Mouse (Mus musculus): ENCODE measurements around the gene Samhd1.

Gene Samhd1

DNA sequence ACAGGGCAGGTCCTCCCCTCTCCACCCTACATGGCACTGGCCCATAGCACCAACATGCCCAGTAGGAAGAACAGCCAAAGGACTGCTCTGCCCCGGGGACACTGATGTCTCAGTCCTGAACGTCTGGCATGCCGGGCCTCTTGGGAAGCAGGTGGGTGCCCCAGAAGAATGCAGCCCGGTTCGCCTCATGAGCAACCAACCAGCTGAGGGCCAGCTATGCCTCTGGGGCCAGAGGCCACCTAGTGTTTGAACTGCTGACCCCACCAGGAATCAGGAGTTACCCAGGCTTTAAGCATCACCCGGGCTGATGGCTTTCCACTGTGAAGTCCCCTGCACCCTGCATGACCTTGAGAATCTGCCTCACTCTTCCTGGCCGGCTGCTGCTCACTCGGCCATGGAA is 82.6 kb downstream of the Samhd1 start:
- no peak for DNase-seq (ENCODE audit: low spot score)

DNA sequence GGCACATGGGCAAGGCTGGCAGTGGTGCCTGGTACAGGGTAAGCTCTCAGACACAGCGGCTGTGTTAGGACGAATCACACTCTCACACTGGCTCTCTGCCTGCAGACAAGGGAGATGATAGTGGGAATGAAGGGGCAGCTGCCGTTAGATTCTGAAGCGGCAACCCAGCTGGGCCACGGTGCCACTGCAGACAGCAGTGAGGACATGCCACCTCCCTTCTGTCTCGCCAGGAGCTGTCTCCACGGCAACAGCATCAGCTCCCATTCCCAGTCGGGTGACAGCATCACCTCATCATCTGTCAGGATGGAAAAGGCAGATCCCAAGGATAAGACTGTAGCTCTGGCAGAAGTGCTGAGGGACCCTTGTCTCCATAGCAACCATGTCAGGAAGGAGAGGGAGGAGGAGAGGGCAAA is 85.2 kb downstream of the Samhd1 start:
- DNase-seq (ENCODE audit: low spot score), result no peak

DNA sequence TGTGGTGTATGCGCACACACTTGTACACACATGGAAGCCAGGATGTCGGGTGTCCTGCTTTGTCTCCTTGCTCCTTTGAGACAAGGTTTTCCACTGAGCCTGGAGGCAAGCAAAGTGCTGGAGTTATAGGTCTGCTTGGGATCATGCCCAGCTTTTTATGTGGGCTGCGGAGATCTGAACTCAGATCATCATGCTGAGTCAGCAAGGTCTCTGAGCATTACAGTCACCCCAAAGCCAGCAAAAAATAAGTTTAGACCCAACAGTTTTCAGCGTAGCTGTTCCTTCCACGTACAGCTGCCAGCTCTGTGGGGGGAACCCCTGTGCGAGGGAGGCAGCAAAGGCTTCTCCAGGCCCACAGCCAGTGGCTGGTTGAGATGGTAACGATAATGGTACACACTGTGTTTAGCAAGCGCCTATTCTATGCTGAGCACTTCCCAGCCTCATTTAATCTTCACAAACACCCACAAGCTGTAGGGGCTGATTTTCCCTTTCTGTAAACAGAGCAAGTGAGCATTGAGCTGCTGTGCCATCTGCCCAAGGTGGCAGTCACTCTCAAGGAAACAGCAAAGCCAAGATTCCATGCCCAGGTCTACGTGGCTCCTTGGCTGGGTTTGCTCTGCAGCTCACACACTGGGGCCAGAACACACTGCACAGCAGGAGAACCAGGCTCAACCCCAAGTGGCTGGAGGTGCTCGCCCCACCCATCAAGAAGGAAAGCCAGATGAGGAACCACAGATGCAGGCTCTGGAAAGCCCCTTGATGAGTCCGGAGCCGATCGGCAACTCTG is 86.5 kb downstream of the Samhd1 start:
- DNase-seq (ENCODE audit: low spot score), result no peak

Data from lung, postnatal 25 days (tissue).